Mouse (Mus musculus): ENCODE results near the gene Plppr1.

Gene Plppr1

DNA sequence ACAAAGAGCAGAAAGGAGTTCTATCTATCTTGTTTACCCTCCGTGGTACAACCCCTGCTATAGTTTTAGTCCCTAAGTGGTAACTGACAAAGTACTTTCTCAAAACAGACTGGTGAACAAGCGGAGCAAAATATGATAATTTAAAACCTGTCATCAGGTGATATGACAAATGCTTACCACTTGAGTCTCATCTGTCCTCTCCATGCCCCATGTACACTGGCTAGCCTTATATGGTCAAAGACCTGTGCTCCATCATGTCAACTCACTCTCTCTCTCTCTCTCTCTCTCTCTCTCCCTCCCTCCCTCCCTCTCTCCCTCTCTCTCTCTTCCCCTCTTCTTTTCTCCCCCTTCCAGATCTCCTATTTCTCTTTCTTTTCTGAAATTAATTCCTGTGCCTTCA lies 59.8 kb downstream of the Plppr1 start:
- no peak for DNase-seq (ENCODE audit: low spot score)

DNA sequence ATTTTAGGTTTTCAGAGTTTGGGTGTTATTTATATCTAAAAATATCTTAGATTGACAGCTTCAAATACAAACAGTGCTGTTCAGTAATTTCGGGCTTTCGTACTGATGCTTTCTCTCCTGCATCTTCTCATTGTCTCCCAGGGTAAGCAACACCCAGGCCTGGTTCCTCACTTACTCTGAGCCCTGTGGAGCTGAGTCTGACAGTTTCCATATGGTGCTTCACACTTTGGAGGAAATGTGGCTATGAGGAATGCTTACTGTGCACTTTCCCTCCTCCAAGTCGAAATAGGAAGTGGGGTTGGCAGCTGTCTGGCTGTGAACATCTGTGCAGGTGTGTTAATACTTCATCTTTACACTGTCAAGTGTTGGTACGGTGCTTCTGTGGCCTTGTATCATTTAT lies 85.7 kb downstream of the Plppr1 start:
- no peak for DNase-seq (ENCODE audit: low spot score)

DNA sequence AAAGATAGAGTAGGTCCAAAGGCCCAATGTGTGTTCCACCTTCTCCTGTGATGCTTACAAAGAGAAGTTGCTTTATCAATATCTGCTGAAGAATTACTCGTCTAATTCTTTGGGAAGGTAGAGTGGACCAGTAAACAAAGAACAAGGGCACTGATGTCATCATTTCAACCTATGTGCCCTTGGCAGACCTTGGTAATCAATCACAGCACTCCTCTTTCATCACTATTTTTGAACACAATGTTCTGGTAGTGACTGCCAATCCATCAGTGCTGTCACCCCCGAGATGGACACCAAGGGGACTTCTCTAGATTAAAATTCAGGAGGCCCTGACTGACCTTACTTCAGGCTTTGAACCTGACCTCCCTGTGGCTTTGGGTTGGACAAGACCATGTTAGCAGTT lies 89.7 kb downstream of the Plppr1 start:
- DNase-seq (ENCODE audit: low spot score) = no peak

DNA sequence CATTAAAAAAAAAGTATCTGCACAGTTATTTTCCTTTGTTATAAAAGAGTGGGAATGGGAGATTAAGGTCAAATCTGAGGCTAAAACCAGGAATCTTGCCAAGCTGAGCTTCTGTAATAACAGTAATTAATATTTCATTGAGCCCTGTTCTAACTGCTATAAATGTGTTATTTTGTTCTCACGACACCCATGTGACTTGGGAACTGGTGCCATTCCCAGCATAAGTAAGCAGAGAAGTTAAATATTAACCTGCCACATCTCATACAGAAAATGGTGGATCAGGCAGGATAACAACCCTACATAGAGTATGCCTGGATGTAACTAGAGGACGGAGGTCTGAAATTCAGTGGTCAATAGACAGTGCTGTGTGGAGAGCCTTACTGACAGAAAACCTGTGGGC lies 90.2 kb downstream of the Plppr1 start:
- DNase-seq (ENCODE audit: low spot score) = no peak

DNA sequence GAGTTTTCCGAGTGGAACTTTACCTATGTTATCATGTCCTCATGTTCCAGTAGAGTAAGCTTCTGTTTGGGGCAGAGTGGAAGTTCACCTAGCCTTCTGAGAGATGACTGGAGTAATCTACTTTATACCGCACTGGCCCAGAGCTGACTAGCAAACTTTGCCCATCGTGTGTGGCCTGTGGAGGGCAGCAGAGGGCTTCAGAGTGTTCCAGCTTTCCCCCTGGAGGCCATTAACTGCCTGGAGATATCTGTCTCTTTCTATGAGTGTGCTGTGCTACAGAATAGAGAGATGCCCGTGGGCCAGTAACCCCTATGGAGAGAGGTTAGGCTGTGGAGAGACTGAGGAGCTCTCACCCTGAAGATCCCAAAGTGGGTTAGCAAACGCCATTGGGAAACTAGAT lies 94.8 kb downstream of the Plppr1 start:
- DNase-seq (ENCODE audit: low spot score) = peak; percentile 66

DNA sequence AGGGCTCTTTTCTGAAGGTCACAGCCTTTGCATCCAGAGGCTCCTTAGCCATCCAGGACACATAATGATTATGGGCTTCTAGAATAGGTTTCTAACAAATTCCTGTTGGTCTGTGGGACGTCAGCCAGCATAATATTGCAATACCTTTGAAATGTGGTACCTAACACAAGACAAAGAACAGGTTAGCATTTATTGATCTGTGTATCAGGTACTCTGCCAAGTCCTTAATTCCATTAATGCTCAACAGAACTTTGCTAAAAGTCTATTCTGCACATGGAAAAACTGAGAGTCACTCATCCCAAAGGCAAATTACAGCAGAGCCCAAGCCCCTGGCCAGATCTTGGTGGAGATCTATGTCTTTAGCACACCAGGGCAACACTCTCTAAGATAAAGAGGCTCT lies 97.7 kb downstream of the Plppr1 start:
- no peak for DNase-seq (ENCODE audit: low spot score)

DNA sequence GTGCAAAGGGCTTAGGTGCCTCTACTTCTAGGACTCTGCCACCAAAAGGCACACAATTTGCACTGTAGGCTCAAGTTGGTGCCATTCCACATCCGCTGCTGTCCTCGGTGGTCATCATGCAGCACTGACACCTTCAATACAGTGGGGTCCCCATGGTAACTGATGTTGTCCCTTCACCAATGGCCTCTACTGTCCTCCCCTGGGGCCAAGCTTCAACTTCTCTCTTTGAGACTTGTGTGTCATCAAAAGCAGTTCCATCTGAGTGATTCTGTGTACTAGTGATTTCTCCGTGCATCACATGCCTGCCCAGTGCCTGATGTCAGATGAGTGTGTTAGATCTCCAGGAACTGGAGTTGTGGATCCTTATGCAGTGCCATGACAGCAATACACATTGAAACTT lies 104.2 kb downstream of the Plppr1 start:
- no peak for DNase-seq (ENCODE audit: low spot score)

DNA sequence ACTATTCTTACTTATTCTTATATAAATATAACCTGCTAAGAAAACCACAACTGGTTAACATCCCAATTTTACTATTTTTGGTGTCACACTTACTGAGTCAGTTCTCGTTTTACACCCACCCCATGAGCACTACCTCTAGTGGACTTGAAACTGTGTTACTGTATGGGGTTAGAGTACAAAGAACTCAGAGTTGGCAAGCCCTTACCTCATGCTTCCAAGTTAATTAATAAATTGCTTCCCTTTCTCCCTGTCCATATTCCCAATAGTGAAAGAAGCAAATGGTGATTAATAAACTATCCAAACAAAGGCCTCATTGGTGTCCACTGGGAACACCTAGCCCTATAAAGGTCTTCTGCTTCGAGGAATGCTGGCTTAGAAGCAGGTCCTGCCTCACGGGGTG lies 107.3 kb downstream of the Plppr1 start:
- DNase-seq (ENCODE audit: low spot score) = no peak

DNA sequence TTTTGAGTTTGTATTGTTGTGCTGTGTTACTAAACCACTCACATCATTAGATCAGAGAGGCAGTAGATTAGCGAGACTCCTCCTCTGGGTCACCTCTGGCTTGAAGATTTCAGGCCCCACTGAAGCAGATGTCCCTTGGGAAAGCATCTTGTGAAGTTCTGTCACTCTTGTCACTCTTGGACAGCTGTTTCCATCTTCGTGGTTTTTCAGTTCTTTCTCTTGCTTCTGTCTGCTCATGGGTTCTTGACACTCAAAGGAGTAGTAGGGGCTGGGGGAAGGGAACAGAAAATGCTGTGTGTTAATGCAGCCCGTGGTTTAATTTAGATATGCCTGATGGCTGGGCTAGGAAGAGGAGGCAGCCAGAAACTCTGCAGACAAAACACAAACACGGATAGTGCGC lies 108.0 kb downstream of the Plppr1 start:
- DNase-seq (ENCODE audit: low spot score) = no peak

DNA sequence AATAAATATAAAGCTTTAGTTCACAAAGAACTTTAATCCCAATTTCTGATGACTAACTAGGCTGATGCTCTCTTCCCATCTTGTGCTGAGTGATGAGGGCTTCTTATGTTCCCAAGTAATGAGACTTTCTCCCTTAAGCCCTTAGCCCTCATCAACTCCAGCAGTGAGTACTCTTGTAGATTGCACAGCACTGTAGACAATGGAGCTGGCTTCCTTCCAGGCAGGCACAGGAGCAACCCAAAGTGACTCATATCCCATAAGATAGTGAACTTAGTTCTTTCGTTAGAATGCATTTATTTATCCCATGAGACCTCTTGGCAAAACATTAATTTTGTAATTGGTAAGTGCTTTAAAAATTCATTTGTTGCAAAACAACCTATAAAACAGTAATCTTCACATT lies 110.4 kb downstream of the Plppr1 start:
- no peak for DNase-seq (ENCODE audit: low spot score)

DNA sequence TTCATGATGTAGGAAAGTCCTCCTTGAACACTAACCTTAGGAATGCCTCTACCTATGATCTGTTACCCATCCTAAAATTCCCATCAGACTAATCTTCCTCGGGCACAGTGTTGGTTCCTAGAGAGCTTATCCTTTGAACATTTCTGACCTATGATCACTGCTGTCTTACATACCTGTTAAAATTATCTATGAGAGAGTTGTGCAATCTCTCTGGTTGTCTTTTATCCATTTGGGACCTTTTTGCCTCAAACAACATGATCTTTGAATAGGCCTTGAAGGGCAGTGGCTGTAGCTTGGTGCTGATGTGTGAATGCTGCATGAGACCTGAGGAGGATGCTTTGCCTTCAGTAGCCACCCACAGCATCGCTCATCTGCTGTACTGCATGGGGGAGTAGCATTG lies 119.0 kb downstream of the Plppr1 start:
- no peak for DNase-seq (ENCODE audit: low spot score)

DNA sequence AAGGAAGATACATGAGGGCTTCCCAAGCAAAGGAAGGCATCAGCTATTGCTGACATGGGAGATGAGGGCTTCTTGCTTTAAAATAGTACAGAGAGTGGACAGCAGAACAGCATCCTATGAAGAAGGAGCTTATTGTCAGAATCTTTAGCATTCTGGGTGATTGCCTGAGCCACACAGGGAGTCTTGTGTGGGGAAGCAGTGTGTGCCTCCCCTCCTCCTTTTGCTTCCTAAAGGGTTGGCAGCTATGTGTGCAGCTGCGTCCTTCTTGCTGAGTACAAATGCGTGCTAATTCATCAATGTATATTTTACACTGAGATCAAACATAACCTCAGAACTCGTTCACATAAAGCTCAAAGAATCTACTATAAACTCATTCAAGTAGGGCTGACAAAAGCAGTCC lies 119.8 kb downstream of the Plppr1 start:
- no peak for DNase-seq (ENCODE audit: low spot score)

DNA sequence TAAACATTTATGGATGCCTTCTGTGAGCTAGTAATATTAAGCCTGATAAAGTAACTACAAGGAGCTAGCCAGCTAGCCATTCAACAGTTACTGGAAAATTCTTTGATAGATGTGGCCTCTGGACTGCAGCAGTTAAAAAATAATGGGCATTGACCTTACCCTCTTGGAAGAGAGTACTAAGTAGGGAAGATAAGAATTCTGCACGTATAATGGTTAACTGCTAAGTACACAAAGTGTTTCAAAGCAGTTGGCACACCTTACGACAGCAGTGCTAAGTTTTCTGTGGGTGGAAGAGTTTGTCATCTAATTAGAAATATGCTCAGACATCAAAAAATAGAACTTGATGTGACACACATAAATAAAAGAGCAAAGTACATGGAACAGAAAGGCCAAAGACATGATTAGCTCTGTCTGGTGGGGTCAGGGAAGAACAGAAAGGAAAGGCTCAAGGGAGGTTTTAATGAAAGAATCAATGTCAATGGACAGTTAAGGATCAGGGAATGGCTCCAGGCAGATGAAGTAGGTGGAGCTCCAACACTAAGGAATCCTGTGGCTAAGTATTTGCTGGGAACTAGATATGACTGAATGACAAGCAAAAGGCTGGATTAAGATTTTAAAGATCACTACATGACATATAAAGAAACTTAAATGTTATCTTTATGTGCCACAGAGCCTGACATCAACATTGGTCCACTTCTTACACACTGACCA lies 120.6 kb downstream of the Plppr1 start:
- DNase-seq (ENCODE audit: low spot score) = no peak

DNA sequence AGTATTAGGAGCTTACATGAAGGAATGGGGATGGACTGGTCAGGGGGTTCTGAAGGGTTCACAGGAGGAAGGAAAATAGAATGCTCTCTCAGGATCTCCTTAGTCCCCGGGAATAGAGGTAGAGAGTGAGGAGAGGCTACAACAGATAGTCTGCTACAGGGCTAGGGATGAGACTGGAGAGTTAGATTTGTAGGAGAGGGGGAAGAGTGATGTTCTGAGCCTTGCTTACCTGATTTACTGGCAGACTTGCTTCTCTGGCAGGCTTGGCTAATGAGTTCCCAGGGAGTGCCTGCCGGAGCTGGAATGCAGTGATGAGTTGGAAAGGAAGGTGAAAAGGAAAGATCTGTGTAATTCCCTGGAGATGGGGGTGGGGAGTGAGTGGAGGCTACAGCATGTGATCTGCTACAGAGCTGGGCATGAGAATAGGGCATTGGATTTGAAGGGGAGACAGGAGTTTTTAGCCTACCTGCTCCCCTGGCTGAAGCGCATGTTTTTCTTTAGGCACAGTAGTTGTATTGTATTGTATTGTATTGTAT lies 131.0 kb downstream of the Plppr1 start:
- DNase-seq (ENCODE audit: low spot score) = no peak

DNA sequence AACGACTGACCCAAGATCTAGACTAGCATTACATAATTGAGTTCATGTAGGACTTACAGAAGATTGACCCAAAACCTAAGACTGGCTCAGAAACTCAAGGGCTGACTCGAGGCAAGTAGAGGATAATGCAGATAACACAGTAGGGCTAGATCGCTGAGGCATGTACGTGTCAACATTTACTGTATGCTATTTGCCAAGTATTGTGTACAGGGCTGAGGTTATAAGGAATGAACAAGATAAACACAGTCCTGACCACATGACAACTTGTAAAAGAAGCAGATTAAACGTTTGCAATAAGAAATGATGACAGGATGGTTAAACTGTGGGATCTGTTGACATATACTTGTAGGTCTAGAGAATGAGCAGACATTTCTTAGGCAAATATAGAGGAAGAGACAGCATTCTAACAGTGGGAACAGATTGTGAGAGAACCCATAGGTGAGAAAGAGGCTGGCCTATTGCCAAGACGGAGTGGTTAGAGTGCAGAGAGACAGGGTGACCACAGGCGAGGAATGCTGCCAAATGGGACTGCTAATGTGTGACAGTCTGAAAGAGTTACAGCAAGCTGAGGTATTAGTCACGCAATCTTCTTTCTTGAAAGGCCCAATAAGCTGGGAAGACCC lies 138.2 kb downstream of the Plppr1 start:
- no peak for DNase-seq (ENCODE audit: low spot score)

DNA sequence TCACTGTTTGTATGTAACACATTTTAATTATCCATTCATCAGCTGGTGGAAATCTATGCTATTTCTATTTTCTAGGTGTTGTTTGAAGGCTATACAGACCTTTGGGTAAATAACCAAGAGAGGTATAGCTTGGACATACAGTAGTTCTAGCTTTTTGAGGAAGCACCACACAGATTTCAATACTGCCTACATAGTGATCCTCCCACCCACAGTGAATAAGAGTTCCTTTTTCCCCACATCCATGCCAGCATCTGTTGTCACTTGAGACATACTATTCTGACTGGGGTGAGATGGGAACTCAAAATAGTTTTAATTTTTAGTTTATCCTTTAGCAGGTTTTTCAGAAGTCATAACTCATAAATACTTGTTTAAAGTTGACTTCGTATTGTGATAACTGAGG lies 151.4 kb downstream of the Plppr1 start:
- DNase-seq (ENCODE audit: low spot score) = no peak

DNA sequence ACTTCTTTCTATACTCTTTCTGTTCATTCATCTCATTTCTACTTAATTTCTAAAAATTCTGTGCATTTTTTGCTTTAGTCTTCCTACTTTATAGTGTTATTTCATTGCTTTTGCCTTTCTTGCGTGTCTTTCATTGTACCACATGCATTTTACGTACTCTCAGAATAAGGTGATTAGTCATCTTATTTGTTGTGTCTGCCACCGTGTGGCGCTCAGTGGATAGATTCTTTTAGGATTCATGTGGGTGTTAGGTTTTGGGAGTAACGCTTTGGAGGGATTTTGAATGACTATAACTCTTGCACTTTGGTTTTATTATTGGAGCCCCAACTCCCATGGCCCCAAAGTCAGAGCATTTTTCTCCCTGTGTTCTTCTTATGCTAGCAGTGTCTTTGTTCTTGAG lies 152.5 kb downstream of the Plppr1 start:
- DNase-seq (ENCODE audit: low spot score) = no peak

DNA sequence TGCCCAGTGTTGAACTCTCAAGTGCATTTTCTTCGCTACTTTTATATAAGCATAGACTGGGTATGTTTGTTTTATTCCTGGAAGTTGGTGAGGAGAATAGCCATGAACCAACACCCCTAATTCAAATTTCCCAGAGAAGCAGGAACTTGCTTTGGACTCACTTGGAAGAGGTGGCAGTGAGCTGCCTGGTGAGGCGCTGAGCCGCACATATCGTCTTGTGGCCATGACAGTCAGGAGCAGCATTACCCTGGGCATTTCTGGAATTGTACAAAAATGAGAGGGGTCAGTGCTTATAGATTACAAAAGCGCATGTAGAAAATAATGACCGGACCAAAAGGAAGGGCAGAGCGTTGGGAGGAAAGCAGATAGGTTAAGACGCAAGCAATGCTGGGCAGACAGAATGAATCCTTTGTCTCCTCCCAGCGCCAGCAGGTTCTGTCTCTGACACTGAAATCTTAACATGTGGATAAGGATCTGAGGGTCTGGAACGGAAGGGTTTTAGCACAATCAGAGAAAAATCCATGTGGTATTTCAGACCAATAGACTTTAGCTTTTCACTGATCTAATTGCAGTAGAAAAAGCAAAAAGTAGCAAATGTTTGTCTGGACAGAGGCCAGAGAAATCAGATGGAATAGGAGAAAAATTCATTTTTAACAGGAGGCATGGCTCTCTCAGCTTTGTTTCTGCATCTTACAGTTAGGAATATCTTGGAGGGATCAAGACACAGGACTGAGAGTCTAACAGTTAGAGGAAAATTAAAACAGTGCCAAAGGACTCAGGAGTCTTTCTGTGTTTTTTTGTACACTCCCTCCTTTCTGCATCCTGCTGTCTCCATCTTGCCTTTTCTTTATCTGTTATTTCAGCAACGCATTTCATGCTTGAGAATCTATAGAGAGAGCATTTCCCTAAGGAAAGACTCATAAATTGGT lies 153.8 kb downstream of the Plppr1 start:
- peak; percentile 28 for DNase-seq (ENCODE audit: low spot score)

DNA sequence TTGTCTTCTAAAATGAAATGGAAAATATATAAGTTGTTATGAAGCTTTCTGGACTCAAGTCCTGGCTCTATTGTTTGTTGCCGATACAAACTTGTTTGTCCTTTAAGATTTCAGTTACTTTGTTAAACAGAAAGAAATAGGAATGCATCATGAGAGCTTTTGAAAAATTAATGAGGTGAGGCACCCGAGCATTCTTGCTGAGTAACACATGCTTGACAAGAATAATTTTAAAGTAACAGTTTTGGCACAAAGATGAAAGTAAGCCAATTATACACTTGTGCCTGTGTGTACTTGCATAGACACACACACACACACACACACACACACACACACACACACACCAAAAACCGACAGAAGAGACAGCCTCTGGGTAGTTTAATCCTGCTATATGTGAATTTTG lies 155.3 kb downstream of the Plppr1 start:
- DNase-seq (ENCODE audit: low spot score) = no peak

DNA sequence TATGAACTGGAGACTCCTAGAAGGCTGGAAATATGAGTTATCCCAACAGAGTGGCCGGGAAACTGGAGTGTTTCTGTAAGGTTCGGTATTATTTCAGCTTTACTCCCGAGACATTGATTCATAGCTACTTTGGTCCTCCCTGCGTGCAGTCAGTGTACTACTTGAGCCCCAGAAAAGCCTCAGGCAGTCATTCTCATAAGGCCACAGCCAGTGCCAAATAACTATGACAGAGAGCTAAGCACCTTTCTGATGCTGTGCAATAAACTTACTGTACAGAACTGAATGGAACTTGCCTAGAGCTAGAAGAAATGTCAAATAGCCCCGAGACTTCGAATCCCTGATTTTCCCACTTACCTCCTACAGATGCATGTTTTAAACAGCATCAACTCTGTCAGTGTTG lies 164.4 kb downstream of the Plppr1 start:
- DNase-seq (ENCODE audit: low spot score) = no peak

DNA sequence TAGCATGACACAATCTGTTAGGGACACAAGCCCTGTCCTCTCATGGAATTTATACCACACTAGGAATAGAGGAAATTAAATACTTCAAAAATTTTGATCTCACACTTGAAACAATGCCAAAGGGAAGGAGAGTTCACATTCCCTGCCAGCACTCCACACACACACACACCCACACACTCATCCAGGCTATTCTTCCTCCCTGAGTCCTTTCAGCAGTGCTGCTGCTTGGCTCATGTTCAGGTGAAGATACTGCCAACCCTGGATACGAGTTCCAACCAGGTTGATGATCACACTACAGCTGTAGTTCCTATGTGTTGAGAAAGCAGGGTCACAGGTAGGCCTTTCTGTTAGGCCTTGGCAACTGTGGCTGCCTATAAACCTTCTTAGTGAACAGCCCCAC lies 165.9 kb downstream of the Plppr1 start:
- DNase-seq (ENCODE audit: low spot score) = no peak

DNA sequence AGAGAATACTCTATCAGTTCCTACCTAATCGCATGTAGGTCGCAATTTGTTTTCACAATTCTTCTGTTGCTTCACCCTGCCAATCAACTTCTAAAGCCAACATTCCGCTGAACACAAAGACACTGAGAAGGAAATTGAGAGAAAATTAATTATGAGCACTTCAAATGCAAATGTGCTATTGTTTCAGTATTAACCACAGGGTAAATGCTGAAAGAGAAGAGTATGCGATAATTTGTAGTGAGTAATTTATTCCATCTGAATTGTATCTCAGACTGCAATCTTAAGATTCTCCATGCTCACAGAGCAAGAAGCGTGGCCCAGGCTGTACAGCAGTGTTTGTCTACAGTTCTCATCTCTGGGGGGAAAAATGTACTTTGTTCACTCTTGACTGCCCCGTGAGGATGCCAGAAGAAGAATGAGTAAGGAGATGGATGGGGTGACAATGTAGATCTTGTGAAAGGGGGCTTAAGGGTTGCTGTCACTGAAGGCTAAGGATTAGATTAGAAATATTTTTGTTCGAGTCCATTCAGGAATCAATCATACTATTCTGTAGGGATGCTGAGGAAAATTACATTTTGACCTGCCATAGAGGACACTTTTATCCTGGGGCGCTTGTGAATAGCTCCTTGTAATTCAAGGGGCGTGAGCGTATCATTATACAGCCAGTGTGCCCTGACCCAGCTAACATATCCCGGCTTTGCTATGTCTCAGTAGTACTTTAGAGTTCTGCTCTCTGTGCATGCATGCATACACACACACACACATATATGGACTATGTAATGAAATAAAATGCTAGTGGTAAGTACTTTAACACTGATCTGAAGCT lies 173.3 kb downstream of the Plppr1 start:
- DNase-seq (ENCODE audit: low spot score) = no peak
